Mouse (Mus musculus): ENCODE data around the gene Ptgdr. TPM values are rescaled to one million over a fixed set of nuclear protein-coding genes. Genes with fewer than 3 reads are reported as not detected.
"Not testable (repeated sequence)": the region's sequence is repeated elsewhere in the genome, so short reads cannot be mapped to it uniquely, and the experiment has no call there.

Gene Ptgdr
- polyA plus RNA-seq, 1 experiment from 2014 or later = 0.68 TPM

DNA sequence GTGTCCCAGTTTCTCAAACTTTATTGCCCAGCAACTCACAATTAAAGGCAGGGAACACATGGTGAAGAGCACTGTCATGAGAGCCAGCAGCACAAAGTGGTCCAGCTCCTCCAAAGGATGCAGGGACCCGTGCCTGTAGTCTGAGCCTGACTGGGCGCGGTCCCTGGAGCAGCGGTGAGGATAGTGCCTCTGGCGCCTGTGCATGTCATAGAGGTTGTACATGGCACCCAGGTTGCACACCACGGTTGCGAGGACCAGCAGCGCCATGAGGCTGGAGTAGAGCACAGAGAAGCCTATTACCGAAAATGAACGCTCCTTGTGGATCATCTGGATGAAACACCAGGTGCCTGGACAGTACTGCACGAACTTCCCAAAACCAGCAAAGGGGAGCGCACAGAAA is 803 bp downstream of the Ptgdr start:
- Histone ChIP-seq H3K4me3 (replicated peaks; ENCODE audit: low read length) (peak overlapping the region; percentile 32), H3K27me3 (replicated peaks; ENCODE audit: control insufficient read depth, insufficient read depth, low read length) (peaks cover 17% of the 10 kb centered on the region), H3K9ac (replicated peaks; ENCODE audit: low read depth, low read length) (no peak overlapping the region), H3K9me3 (ENCODE audit: control insufficient read depth, low read length) (no peaks in the 10 kb centered on the region), H3K36me3 (ENCODE audit: control insufficient read depth, insufficient read depth) (no peaks in the 10 kb centered on the region), H3K4me2 (ENCODE audit: low read length) (peak overlapping the region; percentile 49; the same call in 1 of the 2 replicates), H3K27ac (ENCODE audit: low read length) (no peak overlapping the region), H3K4me1 (replicated peaks; ENCODE audit: control insufficient read depth, insufficient read depth, low read length) (0 out of 2 replicates have a peak, but pooled peaks cover 3% of the 10 kb centered on the region)
- 8% methylated on average over 12 of the region's 12 CpGs for WGBS
- ATAC-seq = no peak

DNA sequence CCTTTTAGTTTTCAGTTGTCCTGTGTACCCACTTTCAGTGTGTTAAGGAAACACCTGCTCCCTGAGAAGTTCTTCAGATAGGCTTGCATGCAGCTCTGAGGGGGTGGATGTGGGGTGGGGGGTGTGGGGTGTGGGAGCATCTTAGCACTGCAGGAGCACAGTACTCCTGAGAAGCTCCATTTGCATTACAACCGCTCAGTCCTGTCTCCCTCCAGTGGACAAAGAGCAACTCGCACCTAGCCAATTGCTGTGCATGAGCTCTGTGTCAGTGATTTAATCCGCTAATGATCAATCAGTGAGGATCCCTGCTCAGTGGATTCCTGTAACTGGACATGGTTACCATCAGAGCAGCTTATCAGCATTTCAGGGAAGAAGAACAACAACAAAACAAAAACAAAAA is 8.5 kb downstream of the Ptgdr start:
- WGBS = 7% methylated on average over 3 of the region's 3 CpGs
- not testable (repeated sequence) for H3K9ac ChIP-seq (replicated peaks; ENCODE audit: low read depth, low read length); H3K27ac ChIP-seq (ENCODE audit: low read length); H3K9me3 ChIP-seq (ENCODE audit: control insufficient read depth, low read length); H3K4me3 ChIP-seq (replicated peaks; ENCODE audit: low read length); H3K36me3 ChIP-seq (ENCODE audit: control insufficient read depth, insufficient read depth); H3K4me1 ChIP-seq (replicated peaks; ENCODE audit: control insufficient read depth, insufficient read depth, low read length); H3K4me2 ChIP-seq (ENCODE audit: low read length); H3K27me3 ChIP-seq (replicated peaks; ENCODE audit: control insufficient read depth, insufficient read depth, low read length)
- peak; percentile 62; the same call in 1 of the 2 replicates for ATAC-seq

DNA sequence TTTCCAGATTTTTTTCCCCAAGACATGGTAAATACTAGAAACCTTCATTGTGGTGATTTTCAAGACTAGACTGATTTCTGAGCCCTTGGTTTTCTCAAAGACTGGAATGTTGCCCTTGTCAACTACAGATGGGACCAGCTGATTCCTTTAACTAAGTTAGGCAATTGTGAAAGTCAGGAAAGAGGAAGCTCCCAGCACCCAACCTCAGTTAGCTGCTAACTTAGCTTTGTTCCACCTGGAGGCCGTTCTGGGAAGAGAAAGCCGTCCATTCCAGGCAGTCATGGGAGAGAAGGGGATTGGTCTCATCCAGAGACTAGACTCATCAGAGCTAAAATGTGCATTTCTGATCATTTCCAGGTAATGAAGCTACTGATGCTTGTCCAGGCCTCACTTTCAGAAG is 11.4 kb downstream of the Ptgdr start:
- Histone ChIP-seq H3K36me3 (ENCODE audit: control insufficient read depth, insufficient read depth) (no peaks in the 10 kb centered on the region), H3K4me3 (replicated peaks; ENCODE audit: low read length) (no peak overlapping the region), H3K9ac (replicated peaks; ENCODE audit: low read depth, low read length) (no peak overlapping the region), H3K27ac (ENCODE audit: low read length) (no peak overlapping the region), H3K4me1 (replicated peaks; ENCODE audit: control insufficient read depth, insufficient read depth, low read length) (no peaks in the 10 kb centered on the region), H3K4me2 (ENCODE audit: low read length) (no peak overlapping the region), H3K27me3 (replicated peaks; ENCODE audit: control insufficient read depth, insufficient read depth, low read length) (no peaks in the 10 kb centered on the region), H3K9me3 (ENCODE audit: control insufficient read depth, low read length) (no peaks in the 10 kb centered on the region)
- 91% methylated on average over 2 of the region's 2 CpGs for WGBS
- ATAC-seq = no peak

DNA sequence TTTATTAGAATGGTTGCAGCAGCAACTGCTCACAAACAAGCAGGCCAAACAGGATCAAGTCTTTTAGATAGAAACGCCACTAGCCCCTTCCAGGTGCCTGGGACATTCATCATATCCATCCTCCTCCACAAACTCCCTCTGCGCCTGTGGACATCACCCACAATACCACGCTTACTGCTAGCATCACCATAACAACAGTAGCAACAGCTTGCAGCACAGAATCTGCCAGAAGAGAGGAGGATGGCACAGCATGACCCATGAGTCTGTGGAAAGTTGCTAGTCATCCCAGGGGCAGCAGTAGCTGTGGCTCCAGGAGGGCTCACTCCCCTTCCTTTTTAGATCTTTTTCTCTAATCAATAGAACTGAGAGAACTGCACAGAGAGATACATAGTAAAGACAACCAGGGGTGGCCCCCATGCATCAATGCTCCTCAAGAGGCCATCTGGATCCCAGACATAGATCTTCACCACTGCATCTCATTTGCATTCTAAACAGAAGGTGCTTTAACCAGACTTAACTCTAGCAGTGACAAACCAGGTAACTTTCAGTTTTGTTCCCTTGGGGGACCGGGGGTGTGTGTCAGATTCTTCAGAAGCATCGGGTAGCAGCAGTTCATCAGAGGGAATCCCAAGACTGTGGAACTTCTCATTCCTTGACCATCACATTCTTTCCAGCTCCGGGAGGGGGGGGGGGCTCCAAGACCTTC is 12.5 kb downstream of the Ptgdr start:
- WGBS = 76% methylated on average over 6 of the region's 6 CpGs
- H3K27me3 ChIP-seq (replicated peaks; ENCODE audit: control insufficient read depth, insufficient read depth, low read length) = no peaks in the 10 kb centered on the region
- no peak for ATAC-seq
- no peak overlapping the region for H3K4me3 ChIP-seq (replicated peaks; ENCODE audit: low read length)
- H3K9ac ChIP-seq (replicated peaks; ENCODE audit: low read depth, low read length) = no peak overlapping the region
- H3K4me2 ChIP-seq (ENCODE audit: low read length) = no peak overlapping the region
- H3K4me1 ChIP-seq (replicated peaks; ENCODE audit: control insufficient read depth, insufficient read depth, low read length) = no peaks in the 10 kb centered on the region
- H3K36me3 ChIP-seq (ENCODE audit: control insufficient read depth, insufficient read depth) = no peaks in the 10 kb centered on the region
- no peak overlapping the region for H3K27ac ChIP-seq (ENCODE audit: low read length)
- H3K9me3 ChIP-seq (ENCODE audit: control insufficient read depth, low read length) = no peaks in the 10 kb centered on the region

DNA sequence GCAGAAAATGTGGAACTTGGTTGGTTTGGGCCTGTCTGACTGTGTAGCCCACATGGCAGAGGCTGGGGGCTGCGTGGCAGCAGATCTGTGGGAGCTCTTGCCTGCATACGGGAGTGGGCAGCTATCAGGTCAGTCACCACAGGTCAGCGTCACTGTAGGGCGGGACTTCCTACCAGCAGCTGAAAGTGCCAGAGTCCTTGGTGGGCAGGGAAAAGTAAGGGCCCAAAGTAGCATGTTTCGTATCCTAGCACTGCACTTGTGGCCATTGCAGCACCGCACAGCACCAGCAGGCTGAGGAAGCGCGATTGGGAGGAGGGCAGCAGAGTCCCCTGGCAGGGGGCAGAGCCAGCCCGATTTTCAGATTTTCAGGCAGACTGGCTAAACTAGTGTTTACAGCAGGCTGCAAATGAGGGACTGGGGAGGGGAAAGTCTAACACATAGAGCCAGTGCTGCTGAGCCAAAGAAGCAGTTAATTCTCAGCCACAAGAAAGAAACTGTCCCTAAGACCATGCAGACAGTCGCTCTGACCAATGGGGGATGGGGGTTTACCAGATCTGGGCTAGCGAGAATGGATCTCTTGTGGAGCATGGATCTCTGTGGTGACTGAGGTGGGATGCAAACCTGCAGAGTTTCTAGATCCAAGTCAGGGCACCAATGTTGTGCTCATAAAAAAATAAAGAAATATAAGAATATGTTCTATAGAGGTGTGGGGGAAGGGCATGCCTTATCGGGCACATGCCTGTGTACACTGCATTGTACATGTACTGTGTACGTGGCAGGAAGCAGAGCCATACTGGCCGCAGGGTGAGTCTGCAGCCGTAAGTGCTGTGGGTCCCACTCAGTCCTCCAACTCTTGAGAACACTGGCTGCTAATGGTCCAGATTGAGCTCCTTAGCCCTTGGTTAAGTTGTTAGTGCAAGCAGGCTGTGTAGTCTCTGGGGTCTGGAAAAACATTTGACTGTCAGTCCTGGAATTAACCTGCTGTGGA is 15.1 kb downstream of the Ptgdr start:
- ATAC-seq = peak; percentile 47
- Histone ChIP-seq H3K27ac (ENCODE audit: low read length) (no peak overlapping the region), H3K9ac (replicated peaks; ENCODE audit: low read depth, low read length) (no peak overlapping the region), H3K9me3 (ENCODE audit: control insufficient read depth, low read length) (no peaks in the 10 kb centered on the region), H3K4me1 (replicated peaks; ENCODE audit: control insufficient read depth, insufficient read depth, low read length) (no peaks in the 10 kb centered on the region), H3K4me2 (ENCODE audit: low read length) (no peak overlapping the region), H3K27me3 (replicated peaks; ENCODE audit: control insufficient read depth, insufficient read depth, low read length) (no peaks in the 10 kb centered on the region), H3K4me3 (replicated peaks; ENCODE audit: low read length) (no peak overlapping the region), H3K36me3 (ENCODE audit: control insufficient read depth, insufficient read depth) (no peaks in the 10 kb centered on the region)
- WGBS = 37% methylated on average over 15 of the region's 15 CpGs

DNA sequence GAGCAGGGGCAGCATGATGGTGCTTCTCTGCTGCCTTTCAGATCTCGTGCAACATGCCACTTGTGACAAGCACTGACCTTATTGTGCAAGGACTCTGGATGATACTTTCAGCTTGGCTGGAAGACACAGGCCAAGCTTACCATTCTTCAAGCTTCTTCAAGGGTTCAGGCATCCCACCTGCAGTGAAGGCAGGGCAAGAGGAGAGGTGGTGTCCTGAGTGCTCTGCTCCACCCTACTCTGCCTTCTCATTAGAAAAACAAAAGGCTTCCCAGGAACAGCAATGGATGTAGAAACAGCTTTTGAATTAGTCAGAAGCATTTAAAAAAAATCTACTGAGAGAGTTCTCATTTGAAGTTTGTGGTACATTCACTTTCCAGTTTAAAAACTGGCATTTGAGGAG is 20.5 kb downstream of the Ptgdr start:
- no peaks in the 10 kb centered on the region for H3K9me3 ChIP-seq (ENCODE audit: control insufficient read depth, low read length)
- no peak overlapping the region for H3K9ac ChIP-seq (replicated peaks; ENCODE audit: low read depth, low read length)
- no peak overlapping the region for H3K4me2 ChIP-seq (ENCODE audit: low read length)
- no peaks in the 10 kb centered on the region for H3K27me3 ChIP-seq (replicated peaks; ENCODE audit: control insufficient read depth, insufficient read depth, low read length)
- H3K4me3 ChIP-seq (replicated peaks; ENCODE audit: low read length) = no peak overlapping the region
- WGBS = 60% methylated on average over 1 of the region's 1 CpGs
- H3K27ac ChIP-seq (ENCODE audit: low read length) = no peak overlapping the region
- no peaks in the 10 kb centered on the region for H3K4me1 ChIP-seq (replicated peaks; ENCODE audit: control insufficient read depth, insufficient read depth, low read length)
- no peak for ATAC-seq
- H3K36me3 ChIP-seq (ENCODE audit: control insufficient read depth, insufficient read depth) = no peaks in the 10 kb centered on the region

DNA sequence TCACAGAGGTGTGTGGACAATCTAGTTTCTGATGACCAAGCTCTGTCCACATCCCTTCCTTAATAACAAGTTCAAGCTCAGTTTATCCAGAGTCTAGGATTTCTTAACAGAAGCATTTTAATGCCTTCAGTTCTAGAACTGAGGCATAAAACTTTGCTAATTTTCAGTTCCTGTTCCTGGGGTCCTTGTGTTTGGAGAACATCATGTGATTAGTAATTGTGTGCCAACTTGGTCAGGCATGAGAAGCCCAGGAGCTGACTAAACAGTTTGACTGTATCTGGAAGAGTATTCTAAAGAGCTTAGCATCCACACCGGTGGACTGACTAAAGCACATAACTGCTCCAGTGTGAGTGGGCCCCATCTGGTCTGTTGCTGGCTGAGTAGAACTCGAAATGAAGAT is 24.0 kb downstream of the Ptgdr start:
- H3K4me3 ChIP-seq (replicated peaks; ENCODE audit: low read length) = no peak overlapping the region
- no peaks in the 10 kb centered on the region for H3K4me1 ChIP-seq (replicated peaks; ENCODE audit: control insufficient read depth, insufficient read depth, low read length)
- no peak overlapping the region for H3K27ac ChIP-seq (ENCODE audit: low read length)
- no peak for ATAC-seq
- no peak overlapping the region for H3K9ac ChIP-seq (replicated peaks; ENCODE audit: low read depth, low read length)
- H3K9me3 ChIP-seq (ENCODE audit: control insufficient read depth, low read length) = no peaks in the 10 kb centered on the region
- WGBS = 88% methylated on average over 2 of the region's 2 CpGs
- no peak overlapping the region for H3K4me2 ChIP-seq (ENCODE audit: low read length)
- H3K27me3 ChIP-seq (replicated peaks; ENCODE audit: control insufficient read depth, insufficient read depth, low read length) = no peaks in the 10 kb centered on the region
- H3K36me3 ChIP-seq (ENCODE audit: control insufficient read depth, insufficient read depth) = no peaks in the 10 kb centered on the region

DNA sequence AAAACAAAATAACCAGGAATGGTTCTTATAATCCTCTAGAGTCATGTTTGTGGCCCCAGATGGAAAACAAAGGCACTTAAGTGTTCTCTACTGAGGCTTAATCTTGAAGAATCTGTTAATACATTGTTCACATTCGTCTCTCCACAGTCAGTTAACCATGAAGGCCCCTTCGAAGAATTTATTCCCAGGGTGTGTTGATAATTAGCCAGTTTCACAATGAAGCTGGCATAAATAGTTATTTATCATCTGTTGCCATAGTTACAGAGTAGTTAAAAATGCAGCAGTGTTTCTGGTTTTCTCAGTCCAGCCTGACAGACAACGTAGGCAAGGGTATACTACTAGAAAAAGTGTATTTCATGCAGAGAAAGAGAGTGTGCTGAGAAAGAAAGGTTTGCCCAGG is 25.0 kb downstream of the Ptgdr start:
- 5% methylated on average over 3 of the region's 3 CpGs for WGBS
- not testable (repeated sequence) for H3K9ac ChIP-seq (replicated peaks; ENCODE audit: low read depth, low read length); H3K4me1 ChIP-seq (replicated peaks; ENCODE audit: control insufficient read depth, insufficient read depth, low read length); H3K9me3 ChIP-seq (ENCODE audit: control insufficient read depth, low read length); H3K27me3 ChIP-seq (replicated peaks; ENCODE audit: control insufficient read depth, insufficient read depth, low read length); H3K36me3 ChIP-seq (ENCODE audit: control insufficient read depth, insufficient read depth); H3K27ac ChIP-seq (ENCODE audit: low read length); H3K4me2 ChIP-seq (ENCODE audit: low read length); H3K4me3 ChIP-seq (replicated peaks; ENCODE audit: low read length)
- ATAC-seq = peak; percentile 77

DNA sequence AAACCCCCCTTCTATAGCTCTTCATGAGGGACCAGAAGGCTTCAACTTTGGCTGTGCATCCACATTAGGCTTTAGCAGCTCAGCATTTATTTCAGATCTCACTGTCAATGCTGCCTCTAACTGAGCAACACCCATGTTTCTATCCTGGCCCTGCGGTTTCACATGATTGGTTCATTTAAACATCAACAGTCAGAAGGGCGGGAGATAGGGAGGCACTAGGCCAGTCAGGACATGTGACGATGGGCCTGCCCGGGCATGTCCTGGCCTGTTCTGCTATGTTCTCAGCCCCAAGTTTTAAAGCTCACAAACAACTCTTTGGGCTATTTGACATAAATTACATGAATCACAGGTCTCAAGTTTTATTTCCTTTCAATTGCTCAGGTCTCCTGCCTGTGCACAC is 26.1 kb downstream of the Ptgdr start:
- H3K9ac ChIP-seq (replicated peaks; ENCODE audit: low read depth, low read length); H3K27ac ChIP-seq (ENCODE audit: low read length); H3K4me1 ChIP-seq (replicated peaks; ENCODE audit: control insufficient read depth, insufficient read depth, low read length); H3K9me3 ChIP-seq (ENCODE audit: control insufficient read depth, low read length); ATAC-seq; H3K4me3 ChIP-seq (replicated peaks; ENCODE audit: low read length); H3K36me3 ChIP-seq (ENCODE audit: control insufficient read depth, insufficient read depth); H3K27me3 ChIP-seq (replicated peaks; ENCODE audit: control insufficient read depth, insufficient read depth, low read length); H3K4me2 ChIP-seq (ENCODE audit: low read length): not testable (repeated sequence)
- 83% methylated on average over 4 of the region's 4 CpGs for WGBS

Data from forebrain, embryonic 16.5 days (tissue).